Mouse (Mus musculus) C2C12 (cell line): ENCODE measurements at regions not wholly inside any gene's neighbourhood (a gene's known extent, or its start where the extent isn't known, plus 50 kb on each side); places are given as distances from the start of the nearest gene placed in this dataset.

Experiments
- H3K27me3 ChIP-seq: one replicate; pipeline ENCODE4 v1.6.1; 2011; ENCODE audit not compliant: control insufficient read depth, insufficient read depth, insufficient read length
- H3K36me3 ChIP-seq: one replicate; pipeline ENCODE4 v1.6.1; 2011; ENCODE audit not compliant: control insufficient read depth, insufficient read depth
- H3K4me3 ChIP-seq: one replicate; pipeline ENCODE4 v1.5.1; 2011; ENCODE audit warnings: mild to moderate bottlenecking, control low read depth; ENCODE audit not compliant: poor library complexity, insufficient read depth, severe bottlenecking
- H3K79me2 ChIP-seq: one replicate; pipeline ENCODE4 v1.6.1; 2011; ENCODE audit not compliant: control insufficient read depth, insufficient read depth
- H3K79me3 ChIP-seq: one replicate; pipeline ENCODE4 v1.6.1; 2011; ENCODE audit warnings: low read depth, control low read depth
- H3ac ChIP-seq: one replicate; pipeline ENCODE3; 2011; ENCODE audit warnings: low read depth; ENCODE audit not compliant: control insufficient read depth, insufficient read length
- CEBPB ChIP-seq: IDR thresholded peaks from one replicate; pipeline ENCODE4 v1.6.1; 2011; ENCODE audit warnings: low read depth, mild to moderate bottlenecking, control low read depth, moderate library complexity
- CTCF ChIP-seq: IDR thresholded peaks from one replicate; pipeline ENCODE4 v1.5.1; 2011; ENCODE audit not compliant: control insufficient read depth, insufficient read depth, insufficient read length
- FOSL1 ChIP-seq: IDR thresholded peaks from one replicate; pipeline ENCODE4 v1.8.0; 2011; ENCODE audit warnings: mild to moderate bottlenecking, low read length; ENCODE audit not compliant: poor library complexity, insufficient read depth, severe bottlenecking
- MAX ChIP-seq: IDR thresholded peaks from one replicate; pipeline ENCODE4 v1.6.1; 2011; ENCODE audit warnings: mild to moderate bottlenecking, control low read depth
- MYOD1 ChIP-seq: IDR thresholded peaks from one replicate; pipeline ENCODE4 v1.6.1; 2011; ENCODE audit warnings: low read depth; ENCODE audit not compliant: control insufficient read depth, insufficient read length
- MYOG ChIP-seq: IDR thresholded peaks from one replicate; pipeline ENCODE4 v1.6.1; 2011; ENCODE audit not compliant: control insufficient read depth, insufficient read length; ENCODE audit errors: extremely low read depth
- USF1 ChIP-seq: IDR thresholded peaks from one replicate; pipeline ENCODE4 v1.6.1; 2011; ENCODE audit warnings: low read depth, mild to moderate bottlenecking, control low read depth, moderate library complexity

DNA sequence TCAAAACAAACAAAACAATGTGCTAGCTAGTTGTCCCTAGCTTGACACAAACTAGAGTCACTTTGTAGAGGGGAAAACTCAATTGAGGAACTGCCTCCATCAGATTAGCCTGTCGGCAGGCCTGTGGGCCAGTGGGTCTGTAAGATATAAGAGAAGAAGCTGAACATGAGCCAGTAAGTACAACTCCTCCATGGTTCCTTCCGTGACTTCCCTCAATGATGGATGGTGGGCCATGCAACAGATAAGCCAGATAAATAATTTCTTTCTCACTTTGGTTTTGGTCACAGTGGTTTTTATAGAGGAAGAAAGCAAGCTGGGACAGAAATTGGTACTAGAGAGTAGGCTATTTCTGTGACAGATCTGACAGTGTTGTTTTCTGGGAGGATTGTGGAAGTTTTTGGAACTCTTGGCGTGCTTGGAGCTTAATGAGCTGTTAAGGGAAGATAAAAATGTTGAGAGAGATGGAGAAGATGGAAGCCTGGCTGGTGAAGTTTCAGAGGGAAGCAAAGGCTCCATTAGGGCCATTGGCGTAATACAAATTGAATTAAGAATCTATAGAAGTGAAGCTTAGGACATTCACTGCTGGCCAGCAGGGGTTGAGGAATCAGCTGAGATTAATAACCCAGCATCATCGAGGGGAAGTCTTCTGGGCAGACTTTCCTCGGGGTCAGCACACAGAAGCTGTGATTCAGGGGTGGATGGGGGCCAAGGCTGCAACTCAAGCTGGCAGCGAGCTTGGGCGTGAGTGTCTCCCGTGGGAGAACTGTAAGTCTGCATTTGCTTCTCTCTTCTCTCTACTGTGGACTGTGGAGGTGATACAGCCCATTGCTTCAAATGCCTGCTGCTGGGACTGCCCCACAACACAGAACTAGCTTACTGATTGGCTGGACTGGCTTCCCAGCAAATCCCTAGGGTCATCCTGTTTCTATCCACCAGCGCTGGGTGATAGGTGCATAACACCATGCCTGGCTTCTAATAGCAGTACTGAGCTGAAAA lies 105.2 kb upstream of the Ptch1 start:
- Histone ChIP-seq H3K36me3 (no peaks in the 10 kb centered on the region), H3ac (no peak overlapping the region), H3K4me3 (no peak overlapping the region), H3K27me3 (peaks cover 10% of the 10 kb centered on the region), H3K79me3 (no peaks in the 10 kb centered on the region), H3K79me2 (no peaks in the 10 kb centered on the region)
- TF ChIP-seq CTCF (no peak), MYOG (no peak), FOSL1 (no peak), USF1 (no peak), MAX (no peak), MYOD1 (no peak), CEBPB (no peak)

DNA sequence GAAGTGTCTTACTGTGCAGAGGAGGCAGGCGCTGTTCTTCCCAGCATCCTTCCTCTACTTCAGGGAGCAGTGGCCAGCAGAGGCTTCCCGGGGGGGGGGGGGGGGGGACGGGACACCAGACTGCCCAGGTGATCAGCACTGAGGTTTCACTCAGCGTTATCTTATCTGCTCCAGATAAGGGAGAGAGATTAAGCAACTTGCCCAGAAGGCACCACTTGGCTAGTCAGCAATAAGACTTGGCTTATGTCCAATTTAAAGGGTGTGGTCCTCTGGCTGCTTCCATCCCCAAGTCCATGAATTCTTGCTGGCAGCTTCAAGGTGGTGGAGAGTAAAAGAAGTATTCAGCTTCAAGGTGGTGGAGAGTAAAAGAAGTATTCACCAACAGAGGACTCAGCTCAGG lies 108.9 kb upstream of the Ptch1 start:
- Histone ChIP-seq H3K79me3 (no peaks in the 10 kb centered on the region), H3K4me3 (no peak overlapping the region), H3ac (no peak overlapping the region), H3K36me3 (no peaks in the 10 kb centered on the region), H3K27me3 (peaks cover 10% of the 10 kb centered on the region), H3K79me2 (no peaks in the 10 kb centered on the region)
- TF ChIP-seq MYOG (no peak), CEBPB (no peak), USF1 (no peak), CTCF (no peak), FOSL1 (no peak), MYOD1 (no peak), MAX (no peak)

DNA sequence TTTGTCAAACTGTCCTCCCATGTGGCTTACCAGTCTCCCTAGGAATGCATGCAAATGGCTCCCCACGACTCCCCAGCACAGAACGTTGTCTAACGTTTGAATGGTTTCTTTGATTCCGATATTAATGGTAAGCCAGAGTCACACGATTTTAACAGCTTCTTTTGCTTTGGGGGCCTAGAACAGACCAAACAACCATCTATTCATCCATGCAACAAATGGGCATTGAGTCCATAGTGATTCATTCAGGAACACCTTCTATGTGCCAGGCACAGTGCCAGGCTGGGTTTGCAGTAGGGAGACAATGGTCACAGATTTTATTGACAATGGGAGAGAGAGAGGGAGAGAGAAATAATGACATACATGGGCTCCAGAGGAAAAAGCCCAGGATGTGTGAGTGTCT lies 118.6 kb upstream of the Ptch1 start:
- Histone ChIP-seq H3K4me3 (no peak overlapping the region), H3K36me3 (no peaks in the 10 kb centered on the region), H3ac (no peak overlapping the region), H3K79me3 (no peaks in the 10 kb centered on the region), H3K79me2 (no peaks in the 10 kb centered on the region), H3K27me3 (peaks cover 4% of the 10 kb centered on the region)
- TF ChIP-seq MYOG (no peak), MYOD1 (no peak), MAX (no peak), CTCF (no peak), FOSL1 (no peak)

DNA sequence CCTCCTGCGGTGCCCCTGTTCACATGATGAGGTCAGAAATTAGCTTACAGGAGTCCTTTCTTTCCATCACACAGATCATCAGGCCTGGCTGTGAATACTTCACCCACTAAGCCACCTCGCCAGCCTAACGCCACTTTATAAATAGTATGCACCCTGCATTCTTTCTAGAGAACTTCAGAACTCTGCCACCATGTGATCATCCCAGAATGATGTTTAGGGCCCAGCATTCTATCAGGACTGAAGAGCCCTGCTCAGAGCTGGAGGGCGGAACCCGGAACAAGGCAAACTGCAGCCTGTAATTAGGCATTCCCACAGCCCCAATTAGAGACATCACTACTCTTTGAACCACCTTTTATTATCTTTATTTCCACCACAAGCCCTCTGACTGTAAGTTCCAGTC lies 120.2 kb upstream of the Ptch1 start:
- H3ac ChIP-seq: no peak overlapping the region
- peaks cover 4% of the 10 kb centered on the region for H3K27me3 ChIP-seq
- H3K36me3 ChIP-seq: no peaks in the 10 kb centered on the region
- H3K4me3 ChIP-seq: no peak overlapping the region
- H3K79me2 ChIP-seq: no peaks in the 10 kb centered on the region
- H3K79me3 ChIP-seq: no peaks in the 10 kb centered on the region
- TF ChIP-seq CEBPB: no peak
- no peak for TF ChIP-seq MYOG
- TF ChIP-seq MYOD1: no peak
- TF ChIP-seq CTCF: no peak
- no peak for TF ChIP-seq MAX
- TF ChIP-seq USF1: no peak
- TF ChIP-seq FOSL1: no peak

DNA sequence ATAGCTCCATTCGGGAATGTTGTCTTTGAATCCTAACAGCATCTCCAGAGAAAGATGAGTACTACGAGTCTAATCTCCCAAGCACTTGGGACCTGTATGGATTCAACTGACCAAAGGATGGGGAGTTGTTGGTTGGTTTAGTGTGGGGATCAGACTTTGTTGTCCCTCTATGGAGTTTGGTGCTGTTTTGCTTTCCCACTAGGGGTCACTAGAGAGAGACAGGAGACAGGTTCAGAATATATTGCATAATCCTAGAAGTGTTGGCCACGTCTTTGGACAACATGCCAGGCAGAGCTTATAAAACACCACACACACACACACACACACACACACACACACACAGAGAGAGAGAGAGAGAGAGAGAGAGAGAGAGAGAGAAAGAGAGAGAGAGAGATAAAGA lies 118.6 kb upstream of the Ercc6l2 start:
- Histone ChIP-seq H3ac (no peak overlapping the region), H3K79me2 (no peaks in the 10 kb centered on the region), H3K4me3 (no peak overlapping the region), H3K27me3 (peaks cover 4% of the 10 kb centered on the region), H3K36me3 (no peaks in the 10 kb centered on the region), H3K79me3 (no peaks in the 10 kb centered on the region)
- TF ChIP-seq CEBPB (peak; percentile 85), MAX (no peak)

DNA sequence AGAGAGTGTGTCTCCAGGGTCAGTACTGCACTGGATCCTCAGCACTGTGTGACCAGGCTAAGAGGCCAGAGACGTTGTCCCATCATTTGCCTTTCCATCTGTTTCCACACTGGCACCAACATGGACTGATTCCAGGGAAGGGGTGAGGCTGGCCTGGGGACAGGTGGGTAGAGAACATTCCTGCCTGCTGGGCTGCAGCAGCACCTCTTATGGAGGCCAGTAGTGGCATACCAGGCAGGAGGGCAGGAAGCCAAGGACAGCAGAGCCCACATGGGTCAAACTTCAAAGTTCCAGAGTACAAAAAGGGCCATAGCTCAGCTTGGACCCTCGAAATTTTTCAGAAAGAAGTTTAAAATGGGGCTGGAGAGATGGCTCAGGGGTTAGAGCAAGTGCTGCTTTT lies 115.4 kb upstream of the Ercc6l2 start:
- no peak overlapping the region for H3K4me3 ChIP-seq
- TF ChIP-seq MYOG: no peak
- TF ChIP-seq FOSL1: no peak
- no peak for TF ChIP-seq CTCF
- no peak for TF ChIP-seq MAX
- TF ChIP-seq CEBPB: no peak
- H3K79me3 ChIP-seq: no peaks in the 10 kb centered on the region
- no peaks in the 10 kb centered on the region for H3K79me2 ChIP-seq
- H3K36me3 ChIP-seq: no peaks in the 10 kb centered on the region
- H3K27me3 ChIP-seq: no peaks in the 10 kb centered on the region
- H3ac ChIP-seq: no peak overlapping the region
